Mouse (Mus musculus): ENCODE results near the gene Tmc8. TPM values are rescaled to one million over a fixed set of nuclear protein-coding genes. Genes with fewer than 3 reads are reported as not detected.
A peak's percentile ranks its signal among the peaks of the same experiment; 100 is the strongest.
"Not testable (repeated sequence)": the region's sequence is repeated elsewhere in the genome, so short reads cannot be mapped to it uniquely, and the experiment has no call there.

Gene Tmc8
- polyA plus RNA-seq, 1 experiment = 1.9 TPM

GRCm38 (mm10) chr11:117798160-117798541 is 16.3 kb downstream of the Tmc8 start:
- TF ChIP-seq CTCF (IDR thresholded peaks at IDR 0.05; ENCODE audit: borderline replicate concordance, extremely low read depth, insufficient read depth, insufficient read length) = no peak
- no peak for TF ChIP-seq POLR2A (IDR thresholded peaks at IDR 0.05; ENCODE audit: borderline replicate concordance, extremely low read depth, insufficient read depth, insufficient read length, poor library complexity, severe bottlenecking)
- DNase-seq (ENCODE audit: low read depth) = no peak

- TF ChIP-seq CTCF (IDR thresholded peaks at IDR 0.05; ENCODE audit: borderline replicate concordance, extremely low read depth, insufficient read depth, insufficient read length) = no peak
Observed at GRCm38 (mm10) chr11:117799174-117799573, 17.3 kb downstream of the Tmc8 start.

DNA sequence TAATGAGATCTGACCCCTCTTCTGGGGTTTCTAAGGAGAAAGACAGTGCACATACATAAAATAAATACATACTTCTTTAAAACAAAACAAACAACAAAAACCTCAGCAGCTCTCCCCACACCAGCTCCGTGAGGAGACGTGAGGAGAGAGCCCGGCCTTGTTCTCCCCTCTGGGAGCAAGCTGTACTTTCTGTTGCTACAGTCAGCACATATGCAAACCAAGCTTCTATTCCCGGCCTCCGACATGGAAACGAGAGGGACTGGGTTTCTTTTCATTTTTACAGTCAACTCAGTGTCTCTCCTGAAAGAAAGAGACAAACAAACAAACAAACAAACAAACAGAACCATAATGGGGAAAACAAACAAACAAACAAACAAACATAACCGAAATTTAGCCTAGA is 18.2 kb downstream of the Tmc8 start:
- TF ChIP-seq POLR2A (IDR thresholded peaks at IDR 0.05; ENCODE audit: borderline replicate concordance, extremely low read depth, insufficient read depth, insufficient read length, poor library complexity, severe bottlenecking) (no peak), CTCF (IDR thresholded peaks at IDR 0.05; ENCODE audit: borderline replicate concordance, extremely low read depth, insufficient read depth, insufficient read length) (no peak)
- no peak for DNase-seq (ENCODE audit: low read depth)

More at GRCm38 (mm10) chr11:117799174-117799573, 17.3 kb downstream of the Tmc8 start:
- peak; percentile 32 for DNase-seq (ENCODE audit: low read depth)

DNA sequence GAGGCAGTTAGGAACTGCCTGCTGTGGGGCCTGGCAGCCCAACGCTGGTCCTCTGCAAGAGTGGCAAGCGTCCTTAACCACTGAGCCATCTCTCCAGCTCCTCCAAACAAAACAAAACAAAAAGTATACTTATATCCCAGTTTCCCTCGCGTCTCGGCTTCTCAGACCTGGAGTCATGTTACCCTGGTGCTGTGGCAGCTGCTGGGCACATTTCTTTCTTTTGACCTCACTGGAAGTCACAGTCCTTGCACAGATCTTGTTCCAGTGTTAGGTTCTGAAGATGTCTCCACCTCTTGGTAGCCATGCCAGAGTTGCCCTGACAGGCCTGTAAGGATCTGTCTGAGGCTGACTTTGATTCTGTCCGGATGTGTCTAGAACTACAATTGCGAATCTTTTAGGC is 19.8 kb downstream of the Tmc8 start:
- no peak for DNase-seq (ENCODE audit: low read depth)
- TF ChIP-seq CTCF (IDR thresholded peaks at IDR 0.05; ENCODE audit: borderline replicate concordance, extremely low read depth, insufficient read depth, insufficient read length) (no peak), POLR2A (IDR thresholded peaks at IDR 0.05; ENCODE audit: borderline replicate concordance, extremely low read depth, insufficient read depth, insufficient read length, poor library complexity, severe bottlenecking) (no peak)

GRCm38 (mm10) chr11:117803166-117803688 is 21.4 kb downstream of the Tmc8 start:
- no peak for TF ChIP-seq CTCF (IDR thresholded peaks at IDR 0.05; ENCODE audit: borderline replicate concordance, extremely low read depth, insufficient read depth, insufficient read length)
- TF ChIP-seq POLR2A (IDR thresholded peaks at IDR 0.05; ENCODE audit: borderline replicate concordance, extremely low read depth, insufficient read depth, insufficient read length, poor library complexity, severe bottlenecking) = no peak
- no peak for DNase-seq (ENCODE audit: low read depth)

- TF ChIP-seq POLR2A (IDR thresholded peaks at IDR 0.05; ENCODE audit: borderline replicate concordance, extremely low read depth, insufficient read depth, insufficient read length, poor library complexity, severe bottlenecking) = no peak
- DNase-seq (ENCODE audit: low read depth) = no peak
Observed at GRCm38 (mm10) chr11:117806781-117807180, 24.9 kb downstream of the Tmc8 start.

- peak; percentile 83 for DNase-seq (ENCODE audit: low read depth)
- TF ChIP-seq POLR2A (IDR thresholded peaks at IDR 0.05; ENCODE audit: borderline replicate concordance, extremely low read depth, insufficient read depth, insufficient read length, poor library complexity, severe bottlenecking) (no peak), CTCF (IDR thresholded peaks at IDR 0.05; ENCODE audit: borderline replicate concordance, extremely low read depth, insufficient read depth, insufficient read length) (no peak)
Observed at GRCm38 (mm10) chr11:117809407-117810311, 27.8 kb downstream of the Tmc8 start, which contains the start of the genes Gm20708 and Syngr2. Gene Gm20708, plus strand, starts transcription at chr11:117809668. Gene Syngr2, plus strand, starts transcription at chr11:117809668.

GRCm38 (mm10) chr11:117810401-117811046 is 28.6 kb downstream of the Tmc8 start:
- TF ChIP-seq CTCF (IDR thresholded peaks at IDR 0.05; ENCODE audit: borderline replicate concordance, extremely low read depth, insufficient read depth, insufficient read length) = peak; percentile 65
- TF ChIP-seq POLR2A (IDR thresholded peaks at IDR 0.05; ENCODE audit: borderline replicate concordance, extremely low read depth, insufficient read depth, insufficient read length, poor library complexity, severe bottlenecking) = no peak
- peak; percentile 87 for DNase-seq (ENCODE audit: low read depth)

GRCm38 (mm10) chr11:117813867-117814266 is 32.0 kb downstream of the Tmc8 start:
- no peak for DNase-seq (ENCODE audit: low read depth)
- TF ChIP-seq POLR2A (IDR thresholded peaks at IDR 0.05; ENCODE audit: borderline replicate concordance, extremely low read depth, insufficient read depth, insufficient read length, poor library complexity, severe bottlenecking) (no peak), CTCF (IDR thresholded peaks at IDR 0.05; ENCODE audit: borderline replicate concordance, extremely low read depth, insufficient read depth, insufficient read length) (no peak)

DNA sequence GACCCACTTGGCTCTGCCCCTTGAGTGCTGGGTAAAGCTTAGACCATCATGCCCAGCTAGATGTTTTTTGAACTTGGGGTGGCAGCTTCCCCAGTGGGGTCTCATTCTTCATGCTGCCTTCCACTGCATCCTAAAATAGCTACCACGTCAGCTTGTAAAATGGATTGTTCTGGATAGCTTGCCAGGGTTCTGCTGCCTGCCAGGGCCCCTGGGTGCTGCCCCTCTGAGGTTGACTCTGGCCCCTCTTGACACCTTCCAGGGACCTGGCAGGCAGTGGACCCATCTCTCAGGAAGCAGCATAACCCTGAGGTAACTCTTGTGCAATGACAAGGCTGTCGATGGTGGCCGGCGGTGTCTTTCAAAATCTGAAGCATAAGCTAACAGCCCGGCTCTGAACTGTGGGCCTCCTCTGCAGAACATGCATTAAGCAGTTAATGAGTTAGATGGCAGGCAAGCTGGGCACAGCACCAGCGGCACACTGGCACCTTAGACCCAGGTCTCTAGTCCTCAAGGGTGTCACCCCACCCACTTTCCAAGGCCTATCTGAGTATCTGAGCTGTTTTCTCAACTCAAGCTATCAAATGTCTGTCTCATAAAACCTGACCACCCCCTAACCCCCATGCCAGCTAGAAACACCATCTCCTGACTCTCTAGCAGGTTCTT is 33.0 kb downstream of the Tmc8 start:
- TF ChIP-seq POLR2A (IDR thresholded peaks at IDR 0.05; ENCODE audit: borderline replicate concordance, extremely low read depth, insufficient read depth, insufficient read length, poor library complexity, severe bottlenecking) (no peak), CTCF (IDR thresholded peaks at IDR 0.05; ENCODE audit: borderline replicate concordance, extremely low read depth, insufficient read depth, insufficient read length) (no peak)

GRCm38 (mm10) chr11:117815850-117816249 is 34.0 kb downstream of the Tmc8 start:
- DNase-seq (ENCODE audit: low read depth) = not testable (repeated sequence)

More for the DNA sequence above, 33.0 kb downstream of the Tmc8 start:
- DNase-seq (ENCODE audit: low read depth) = no peak

All from brain, embryonic 14.5 days (tissue).